Mouse (Mus musculus): ENCODE measurements around the gene Ube3c.
"Not testable (repeated sequence)": the region's sequence is repeated elsewhere in the genome, so short reads cannot be mapped to it uniquely, and the experiment has no call there.

Ube3c gene

DNA sequence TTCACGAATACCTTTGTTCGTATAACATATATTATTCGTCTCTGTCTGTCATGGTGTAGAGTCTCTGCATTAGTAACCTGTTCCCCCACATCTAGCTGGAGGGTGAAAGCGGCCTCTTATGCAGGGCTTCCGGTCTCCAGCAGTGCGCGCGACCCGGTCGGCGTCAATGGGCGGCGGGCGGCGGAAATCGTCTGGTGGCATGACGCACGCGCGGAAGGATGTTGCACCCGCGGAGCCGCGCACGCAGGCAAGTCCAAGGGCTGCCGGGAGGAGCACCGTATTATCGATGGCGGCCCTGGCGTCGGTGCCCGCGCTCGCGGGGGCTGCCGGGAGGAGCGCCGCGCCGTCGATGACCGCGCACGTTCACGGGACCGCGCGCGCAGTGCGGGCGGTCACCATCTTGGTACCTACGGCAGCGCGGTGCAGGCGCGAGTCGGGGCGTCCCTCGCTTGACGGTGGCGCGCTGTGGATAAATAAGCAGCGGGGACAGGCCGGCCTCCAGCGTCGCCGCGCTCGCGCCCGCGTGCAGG, at the start of gene Ube3c:
Gene Ube3c, plus strand, starts transcription at position 395 of the 530 bp plus-strand sequence.
- DNase-seq (ENCODE audit: low read depth), result peak; percentile 88

DNA sequence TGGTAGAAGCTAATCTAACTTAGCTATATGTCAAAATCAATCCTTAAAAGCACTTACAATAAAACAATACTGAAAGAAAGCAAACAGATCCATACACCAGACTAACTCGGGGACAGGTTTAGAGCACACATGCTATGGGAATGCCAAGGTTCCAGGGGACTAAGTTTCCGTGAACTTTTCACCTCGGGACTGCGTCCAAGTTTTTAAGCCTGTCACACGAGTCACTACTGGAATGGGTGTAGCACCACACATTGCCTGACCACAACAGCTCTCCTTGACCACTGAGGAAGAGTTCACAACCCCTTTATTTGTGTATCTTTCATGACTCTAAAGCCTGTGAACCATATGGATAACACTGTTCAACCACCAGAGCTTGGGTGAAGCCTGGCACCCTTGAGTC, 8.9 kb upstream of the Ube3c start:
- no peak for DNase-seq (ENCODE audit: low read depth)

DNA sequence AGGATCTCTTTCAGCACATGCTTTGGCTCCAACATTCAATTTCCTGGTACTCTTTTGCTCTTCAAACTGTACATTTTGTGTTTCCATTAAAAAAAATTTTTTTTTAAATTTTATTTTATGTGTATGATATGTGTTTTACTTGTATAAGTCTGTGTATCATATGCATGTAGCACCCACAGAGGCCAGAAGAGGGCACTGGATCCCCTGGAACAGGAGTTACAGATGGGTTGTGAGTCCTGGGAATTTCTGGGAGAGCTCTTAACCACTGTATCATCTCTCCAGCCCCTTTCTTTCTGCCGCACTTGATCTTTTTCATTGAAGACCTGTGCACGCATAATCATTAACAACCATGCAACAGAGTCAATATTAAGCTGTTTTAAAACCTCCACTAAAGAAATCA, 8.4 kb upstream of the Ube3c start:
- DNase-seq (ENCODE audit: low read depth), result no peak

DNA sequence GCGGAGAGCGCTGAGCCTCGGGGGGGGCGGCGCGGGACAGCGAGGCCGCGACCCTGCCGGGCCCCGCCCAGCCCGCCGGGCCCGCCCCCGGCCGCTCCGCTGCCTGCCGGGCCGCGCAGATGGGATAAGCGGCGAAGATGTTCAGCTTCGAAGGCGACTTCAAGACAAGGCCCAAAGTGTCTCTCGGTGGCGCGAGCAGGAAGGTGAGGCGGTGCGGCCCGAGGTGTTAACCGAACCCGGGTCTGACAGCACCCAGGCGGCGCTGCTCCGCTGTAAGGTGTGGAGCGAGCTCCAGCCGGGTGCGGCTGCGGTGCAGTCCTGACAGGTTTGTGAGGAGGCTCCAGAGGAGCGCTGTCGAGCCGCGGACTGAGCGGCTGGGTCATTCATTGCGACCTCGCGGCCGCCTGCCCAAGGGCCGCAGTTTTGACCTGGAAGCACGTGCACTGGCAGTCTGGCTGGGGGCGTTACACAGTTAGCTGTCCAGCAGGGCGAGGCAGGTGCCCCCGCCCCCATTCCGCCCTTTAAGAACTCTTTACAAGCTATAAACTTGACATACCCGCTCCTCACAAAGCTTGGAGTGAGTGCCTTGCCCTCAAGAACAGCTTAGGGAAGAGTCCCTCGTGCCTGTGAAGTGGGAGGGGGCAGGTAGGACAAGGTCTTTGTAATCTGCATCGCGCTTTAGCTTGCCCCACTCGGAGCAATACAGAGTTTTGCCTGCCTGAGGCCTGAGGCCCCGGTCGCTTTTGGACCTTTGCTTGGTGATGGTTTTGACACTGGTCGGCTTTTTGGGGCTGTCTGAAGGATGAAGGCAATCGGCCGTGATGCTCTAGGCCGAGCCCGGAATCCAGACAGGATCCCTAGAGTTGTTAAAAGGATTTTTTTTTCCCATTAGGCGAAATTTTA, 587 bp downstream of the Ube3c start:
- peak; percentile 22 for DNase-seq (ENCODE audit: low read depth)

DNA sequence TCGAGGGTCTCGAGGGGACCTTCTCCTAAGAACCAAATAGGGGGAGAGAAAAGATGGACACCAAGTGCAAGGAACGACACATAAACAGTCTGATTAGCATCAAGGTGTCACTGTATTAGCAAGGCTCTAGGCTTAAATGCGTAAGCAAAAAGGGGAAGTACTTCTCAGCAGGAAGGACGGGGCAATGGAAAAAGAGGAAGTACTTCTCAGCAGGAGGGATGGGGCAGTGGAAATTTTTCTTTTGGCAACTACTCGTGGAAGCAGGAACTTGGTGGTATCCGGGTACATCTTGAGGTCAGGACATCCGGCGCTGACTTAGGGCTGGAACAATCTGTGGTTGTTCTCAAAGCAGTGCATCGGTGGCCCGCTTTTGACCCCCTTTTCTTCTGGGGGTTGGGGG, 5.2 kb downstream of the Ube3c start:
- DNase-seq (ENCODE audit: low read depth), result not testable (repeated sequence)

DNA sequence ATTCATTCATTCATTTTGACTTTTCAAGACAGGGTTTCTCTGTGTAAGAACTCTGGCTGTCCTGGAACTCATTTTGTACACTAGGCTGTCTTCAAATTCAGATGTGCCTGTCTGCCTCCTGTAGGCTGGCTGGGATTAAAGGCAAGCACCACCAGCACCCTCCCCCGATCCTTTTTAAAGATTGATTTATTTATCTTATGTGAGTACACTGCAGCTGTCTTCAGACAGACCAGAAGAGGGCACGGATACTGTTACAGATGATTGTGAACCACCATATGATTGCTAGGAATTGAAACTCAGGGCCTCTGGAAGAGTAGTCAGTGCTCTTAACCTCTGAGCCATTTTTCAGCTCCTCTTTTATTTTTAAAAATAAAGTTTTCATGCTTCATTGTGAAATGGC, 6.0 kb downstream of the Ube3c start:
- DNase-seq (ENCODE audit: low read depth), result no peak

DNA sequence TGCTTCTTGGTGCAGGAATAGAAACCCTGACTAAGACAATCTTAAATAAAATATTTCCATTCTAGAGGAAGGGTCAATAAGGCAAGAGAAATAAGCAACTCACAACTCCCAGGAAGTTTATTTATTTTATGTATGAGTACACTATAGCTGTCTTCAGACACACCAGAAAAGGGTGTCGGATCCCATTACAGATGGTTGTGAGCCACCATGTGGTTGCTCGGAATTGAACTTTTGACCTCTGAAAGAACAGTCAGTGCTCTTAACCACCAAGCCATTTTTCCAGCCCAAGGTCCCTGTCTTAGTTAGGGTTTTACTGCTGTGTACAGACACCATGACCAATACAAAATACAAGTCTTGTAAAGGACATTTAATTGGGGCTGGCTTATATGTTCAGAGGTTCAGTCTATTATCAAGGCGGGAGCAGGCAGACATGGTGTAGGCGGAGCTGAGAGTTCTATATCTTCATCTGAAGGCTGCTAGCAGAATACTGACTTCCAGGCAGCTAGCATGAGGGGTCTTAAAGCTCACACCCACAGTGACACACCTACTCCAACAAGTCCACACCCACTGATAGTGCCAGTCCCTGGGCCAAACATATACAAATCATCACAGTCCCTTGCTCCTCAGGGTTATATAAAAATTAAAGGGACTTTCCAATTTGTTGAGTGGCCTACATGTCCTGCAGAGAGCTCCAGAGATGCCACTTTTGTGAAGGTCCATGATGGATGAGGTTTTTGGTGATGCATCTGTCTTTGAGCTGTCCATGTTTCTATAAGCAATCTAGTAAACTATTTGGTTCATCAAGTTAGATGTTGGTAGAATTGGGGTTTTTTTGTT, 9.0 kb downstream of the Ube3c start:
- no peak for DNase-seq (ENCODE audit: low read depth)

DNA sequence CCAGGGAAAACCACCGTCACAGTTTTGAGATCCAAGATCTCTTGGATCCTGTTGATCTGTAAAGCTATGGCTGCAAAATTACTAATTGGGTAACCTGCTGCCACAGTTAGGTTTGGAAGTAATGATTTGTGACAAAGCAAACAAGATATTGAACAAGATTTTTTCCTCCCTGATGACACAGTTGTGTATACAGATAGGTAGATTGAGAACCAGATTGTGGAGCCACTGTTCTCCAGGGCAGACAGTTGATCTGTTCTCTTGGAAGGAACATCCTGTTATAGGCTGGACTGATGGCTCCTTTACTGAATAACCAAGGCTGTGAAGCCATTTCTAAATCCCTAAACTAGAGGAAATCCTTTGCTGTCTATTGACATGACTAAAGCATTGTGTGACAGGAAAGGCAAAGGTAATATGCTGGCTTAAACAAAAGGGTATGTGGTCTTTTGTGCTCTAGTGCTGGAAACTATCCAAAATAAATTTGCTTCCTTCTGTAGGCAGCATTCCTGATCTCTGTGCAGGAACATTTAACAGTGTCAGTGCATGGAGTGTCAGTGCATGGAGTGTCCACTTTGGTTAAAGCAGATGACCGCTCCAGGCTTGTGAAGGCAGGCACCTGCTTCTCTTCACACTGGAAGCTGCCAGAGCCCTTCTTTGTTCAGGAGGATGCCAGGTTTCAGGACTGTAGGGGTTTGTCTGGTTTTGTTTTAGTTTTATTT, 15.0 kb downstream of the Ube3c start:
- DNase-seq (ENCODE audit: low read depth), result no peak

DNA sequence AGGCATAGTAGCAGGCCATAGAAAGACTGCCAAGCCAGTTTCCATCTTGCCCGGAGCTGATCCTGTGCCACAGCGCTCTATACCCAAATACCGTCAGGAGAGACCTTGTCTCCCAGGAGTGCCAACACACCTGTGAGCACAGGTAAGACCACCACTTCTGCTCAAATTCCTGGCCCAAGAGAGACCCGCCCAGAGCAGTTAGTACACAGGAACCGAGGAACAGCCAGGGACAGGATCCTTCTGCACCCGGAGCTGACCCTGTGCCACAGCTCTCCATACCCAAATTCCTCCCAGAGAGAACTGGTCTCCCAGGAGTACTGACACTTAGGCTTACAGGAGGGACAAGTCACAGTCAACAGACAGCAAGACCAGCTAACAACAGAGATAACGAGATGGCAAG, 23.1 kb downstream of the Ube3c start:
- not testable (repeated sequence) for DNase-seq (ENCODE audit: low read depth)

DNA sequence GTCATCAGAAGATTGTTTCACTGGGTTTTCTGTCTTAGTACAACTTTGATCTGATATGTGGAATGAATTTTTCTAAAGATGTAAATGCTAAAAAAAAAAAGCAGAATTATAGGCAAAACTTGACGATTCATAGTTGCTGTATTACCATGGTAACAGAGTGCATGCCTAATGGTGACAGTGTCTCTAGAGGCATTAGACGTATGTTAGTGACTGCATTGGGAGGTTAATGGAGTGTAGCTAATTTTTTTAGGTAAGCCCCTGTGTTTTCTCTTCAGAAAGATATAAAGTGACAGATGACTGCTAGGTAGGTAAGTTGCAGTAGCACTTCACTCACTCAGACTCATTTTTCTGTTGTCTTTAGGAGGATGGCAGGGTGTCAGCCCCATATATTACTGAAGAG, 37.5 kb downstream of the Ube3c start:
- DNase-seq (ENCODE audit: low read depth), result no peak

DNA sequence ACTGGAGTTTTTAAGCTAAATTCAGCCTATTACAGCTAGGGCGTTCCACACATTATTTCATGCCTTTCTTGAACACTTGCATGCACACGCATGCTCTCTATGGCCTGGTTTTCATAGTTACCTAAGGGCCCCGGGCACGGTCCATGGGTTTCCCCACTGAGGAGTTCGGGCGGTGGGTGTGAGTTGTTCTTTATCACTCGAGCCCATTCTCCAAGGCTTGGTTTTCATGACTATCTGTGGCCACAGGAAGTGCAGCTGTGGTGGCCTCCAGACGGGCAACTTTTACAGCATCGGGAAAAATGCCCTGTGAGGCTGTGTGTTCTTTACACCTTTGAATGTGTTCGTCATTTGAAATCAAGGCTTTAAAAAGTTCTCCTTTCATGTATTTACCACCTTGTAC, 56.6 kb downstream of the Ube3c start:
- no peak for DNase-seq (ENCODE audit: low read depth)

DNA sequence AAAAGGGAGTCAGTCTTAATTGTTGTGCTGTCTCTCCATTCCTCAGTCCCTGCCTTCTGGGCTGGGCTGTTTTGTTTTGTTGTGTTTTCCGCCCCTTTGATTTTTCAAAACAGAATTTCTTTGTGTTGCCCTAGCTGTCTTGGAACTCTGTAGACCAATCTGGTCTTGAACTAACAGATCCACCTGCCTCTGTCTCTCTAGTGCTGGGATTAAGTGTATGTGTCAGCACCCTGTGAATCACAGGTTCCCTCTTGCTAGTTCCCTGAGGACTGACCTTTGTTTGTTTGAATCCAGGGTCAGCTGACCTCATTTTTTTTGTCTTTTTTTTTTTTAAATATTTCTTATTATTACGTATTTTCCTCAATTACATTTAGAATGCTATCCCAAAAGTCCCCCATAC, 60.9 kb downstream of the Ube3c start:
- DNase-seq (ENCODE audit: low read depth), result no peak

DNA sequence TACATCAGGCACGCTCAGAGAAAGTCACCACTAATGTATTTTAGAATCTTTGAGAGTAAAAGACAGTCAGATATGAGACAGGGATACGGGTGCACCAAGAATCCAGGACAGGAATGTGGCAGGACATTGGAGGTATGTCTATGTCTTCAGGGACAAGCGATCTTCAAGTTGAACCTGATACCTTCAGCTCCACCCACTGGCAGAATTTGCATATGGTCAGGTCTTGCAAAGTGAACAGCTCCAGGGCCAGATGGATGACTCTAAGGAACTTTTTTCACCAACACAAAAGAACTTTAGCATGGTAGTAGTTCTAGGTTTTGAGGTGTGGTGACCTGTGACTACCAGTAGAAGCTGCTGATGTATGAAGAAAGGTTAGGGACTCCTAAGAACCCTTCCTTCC, 62.7 kb downstream of the Ube3c start:
- DNase-seq (ENCODE audit: low read depth), result no peak

DNA sequence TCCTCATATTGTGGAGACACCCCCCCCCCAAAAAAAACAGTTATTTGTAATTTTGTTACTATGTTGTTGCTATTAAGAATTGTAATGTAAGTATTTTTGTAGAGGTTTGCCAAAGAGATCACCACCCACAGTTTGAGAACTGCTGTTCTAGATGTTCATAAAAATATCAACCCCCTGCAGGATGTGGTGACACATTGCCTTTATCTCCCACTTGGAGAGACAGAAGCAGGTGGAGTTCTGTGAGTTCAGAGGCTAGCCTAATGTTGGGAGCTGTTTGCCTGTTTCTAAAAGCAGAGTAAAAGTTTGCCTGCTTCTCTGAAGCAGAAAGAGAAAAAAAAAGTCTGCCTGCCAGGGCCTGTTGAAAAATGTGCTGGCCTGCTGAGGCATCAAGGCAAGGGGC, 67.3 kb downstream of the Ube3c start:
- DNase-seq (ENCODE audit: low read depth), result no peak

DNA sequence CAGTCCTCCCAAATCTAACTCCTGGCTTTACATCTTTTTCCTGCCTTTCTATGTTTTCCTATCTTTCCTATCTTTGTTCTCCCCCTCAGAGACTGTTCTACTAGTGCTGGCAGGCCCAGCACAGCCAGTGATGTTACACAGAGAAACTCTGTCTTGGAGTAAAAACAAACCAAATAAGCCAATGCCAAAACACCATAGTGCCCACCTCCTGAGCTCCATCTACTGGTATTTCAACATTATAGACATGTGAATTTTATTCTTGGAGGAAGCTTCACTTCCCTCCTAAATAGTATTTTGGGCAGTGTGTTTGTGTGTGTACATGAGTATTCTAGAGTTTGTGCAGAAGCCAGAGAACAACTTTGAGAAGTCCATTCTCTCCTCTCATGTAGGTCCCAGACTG, 67.8 kb downstream of the Ube3c start:
- no peak for DNase-seq (ENCODE audit: low read depth)

DNA sequence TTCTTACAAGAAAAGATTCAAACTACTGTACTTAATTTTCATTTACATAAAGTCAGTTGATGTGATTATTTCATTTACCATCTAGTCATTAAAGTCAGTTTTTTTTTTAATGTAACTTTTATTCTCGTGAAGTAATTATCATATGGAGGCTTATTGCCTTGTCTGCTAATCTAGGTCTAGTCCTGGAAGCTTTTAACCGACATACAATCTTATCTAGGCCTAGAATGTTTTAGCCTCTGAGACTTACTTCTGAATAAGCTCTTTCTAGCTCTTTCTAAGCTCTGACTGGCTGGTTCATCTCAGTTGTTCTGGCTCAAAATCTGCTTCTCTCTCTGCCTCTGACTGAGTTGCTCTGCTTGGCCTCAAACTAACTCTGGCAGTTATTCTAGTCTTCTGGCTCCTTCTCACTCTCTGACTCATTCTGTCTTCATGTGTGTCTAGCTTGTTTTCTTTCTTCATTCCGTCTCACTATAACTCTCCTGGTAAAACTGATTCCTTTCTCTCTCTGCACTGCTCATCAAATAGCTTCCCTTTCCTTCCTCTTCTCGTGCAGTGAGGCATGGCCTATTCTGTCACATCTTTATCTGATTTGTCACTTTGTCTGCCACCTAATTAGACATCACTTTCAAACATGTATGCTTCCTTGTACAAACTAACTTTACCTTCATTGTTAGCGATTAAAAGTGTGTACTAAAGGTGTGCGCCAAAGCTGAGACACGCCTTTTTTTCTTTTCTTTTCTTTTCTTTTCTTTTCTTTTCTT, 72.3 kb downstream of the Ube3c start:
- no peak for DNase-seq (ENCODE audit: low read depth)

DNA sequence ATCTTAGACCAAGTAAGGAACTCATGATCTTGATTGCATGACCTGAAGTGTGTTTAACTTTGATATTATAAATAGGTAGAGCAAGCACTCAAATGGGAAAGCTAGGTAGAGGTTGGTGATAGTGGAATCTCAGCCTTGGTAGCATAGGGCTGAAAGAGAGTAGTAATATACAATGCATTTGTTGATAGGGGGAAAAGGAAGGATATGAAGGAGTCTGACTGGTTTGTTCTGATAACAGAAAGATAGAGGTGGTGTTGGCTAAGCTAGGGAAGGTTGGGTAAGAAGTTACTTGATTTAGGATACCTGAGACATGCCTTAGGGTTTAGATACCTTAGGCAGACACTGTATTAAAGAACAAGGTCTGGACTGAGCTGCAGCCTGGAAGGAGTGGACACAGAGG, 82.7 kb downstream of the Ube3c start:
- no peak for DNase-seq (ENCODE audit: low read depth)

DNA sequence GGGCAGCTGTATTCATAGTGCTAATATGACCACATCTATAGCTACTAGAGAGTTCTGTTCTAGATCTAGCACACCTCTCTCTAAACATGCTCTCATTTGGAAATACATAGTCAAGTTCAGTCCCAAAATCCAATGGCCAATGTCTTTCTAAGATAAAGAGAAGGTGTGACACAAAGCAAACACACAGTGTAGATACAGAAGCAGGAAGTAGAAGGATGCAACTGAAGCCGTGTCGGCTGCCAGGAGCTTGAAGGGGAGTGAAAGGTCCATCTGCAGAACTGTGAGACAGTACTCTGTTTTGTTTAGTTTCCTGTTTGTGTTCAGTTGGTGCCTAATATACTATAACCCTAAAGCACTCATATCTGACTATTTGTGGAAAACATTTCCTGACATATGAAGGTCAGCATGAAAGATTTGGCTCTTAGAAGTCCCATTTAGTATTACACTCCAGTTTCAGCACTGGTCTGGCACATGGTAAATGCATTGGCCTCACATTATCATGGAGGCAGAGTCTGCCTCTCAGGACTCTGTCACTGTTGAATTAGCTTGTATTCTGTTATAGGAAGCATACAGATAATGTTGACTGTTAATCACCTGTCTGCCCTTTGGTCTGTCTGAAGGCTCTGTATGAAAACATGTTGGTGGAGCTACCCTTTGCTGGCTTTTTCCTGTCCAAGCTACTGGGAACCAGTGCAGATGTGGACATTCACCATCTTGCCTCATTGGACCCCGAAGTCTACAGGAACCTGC, 88.7 kb downstream of the Ube3c start:
- DNase-seq (ENCODE audit: low read depth), result no peak

DNA sequence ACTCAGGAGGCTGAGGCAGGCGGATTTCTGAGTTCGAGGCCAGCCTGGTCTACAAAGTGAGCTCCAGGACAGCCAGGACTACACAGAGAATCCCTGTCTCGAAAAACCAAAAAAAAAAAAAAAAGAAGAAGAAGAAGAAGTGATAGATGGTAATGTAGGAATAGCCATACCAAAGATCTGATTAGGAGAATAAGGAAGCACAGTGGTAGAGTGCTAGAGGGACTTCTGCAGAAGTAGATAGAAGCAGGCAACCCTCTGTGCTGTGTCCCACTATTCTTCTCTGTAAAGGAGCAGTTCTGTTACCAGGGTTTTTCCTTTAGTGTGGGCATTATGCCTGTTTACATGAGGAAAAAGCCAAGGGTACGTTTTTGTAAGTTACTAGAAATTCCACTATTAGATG, 92.2 kb downstream of the Ube3c start:
- not testable (repeated sequence) for DNase-seq (ENCODE audit: low read depth)

DNA sequence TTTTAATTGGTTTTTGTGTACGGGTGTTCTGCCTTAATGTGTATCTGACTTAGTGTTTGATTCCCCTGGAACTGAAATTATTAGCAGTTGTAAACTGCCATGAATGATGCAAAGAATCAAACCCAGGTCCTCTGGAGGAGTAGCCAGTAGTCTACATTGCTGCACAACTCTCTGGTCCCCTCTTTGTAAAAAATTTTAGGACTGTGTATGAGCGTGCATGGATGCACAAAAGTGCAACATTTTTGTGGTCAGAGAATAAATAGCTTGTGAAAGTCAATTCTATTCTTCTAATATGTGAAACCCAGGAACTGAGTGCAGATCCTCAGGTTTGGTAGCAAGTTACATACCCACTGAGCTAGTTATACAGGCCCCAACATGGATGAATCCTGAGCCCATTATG, 96.3 kb downstream of the Ube3c start:
- DNase-seq (ENCODE audit: low read depth), result no peak

DNA sequence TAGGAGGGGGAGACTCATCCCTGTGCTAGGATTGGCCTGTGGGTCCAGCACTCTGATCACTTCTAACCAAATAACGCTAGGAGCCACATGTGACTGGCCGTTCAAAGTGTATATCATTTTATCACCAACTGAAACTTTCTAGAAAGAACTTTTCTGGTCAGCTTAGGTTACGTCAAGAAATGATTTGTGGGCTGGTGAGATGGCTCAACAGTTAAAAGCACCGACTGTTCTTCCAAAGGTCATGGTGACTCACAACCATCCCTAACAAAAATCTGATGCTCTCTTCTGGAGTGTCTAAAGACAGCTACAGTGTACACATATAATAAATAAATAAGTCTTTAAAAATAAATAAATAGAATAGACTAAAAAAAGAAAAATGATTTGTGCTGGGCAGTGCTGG, 103.5 kb downstream of the Ube3c start:
- DNase-seq (ENCODE audit: low read depth), result no peak

Measured in c-Kit-positive CD71-negative TER-119-negative erythroid progenitor cells, embryonic 14.5 days (primary cell).